Mouse (Mus musculus) ES-E14 (cell line): Measurements from ENCODE around the gene Senp1.

Experiments used
- CHD2 ChIP-seq: IDR thresholded peaks from 2 replicates; pipeline ENCODE4 v1.6.1; 2014; ENCODE audit warnings: mild to moderate bottlenecking, low read depth, low read length, inconsistent platforms
- HCFC1 ChIP-seq: IDR thresholded peaks from 2 replicates; pipeline ENCODE4 v1.6.1; 2012; ENCODE audit warnings: low read length, inconsistent platforms, borderline replicate concordance; ENCODE audit not compliant: insufficient read depth
- MAFK ChIP-seq: IDR thresholded peaks from 2 replicates; pipeline ENCODE4 v1.6.1; 2014; ENCODE audit warnings: mild to moderate bottlenecking, low read depth, low read length, inconsistent platforms; ENCODE audit not compliant: insufficient read depth
- ZC3H11A ChIP-seq: IDR thresholded peaks from 2 replicates; pipeline ENCODE4 v1.6.1; 2012; ENCODE audit warnings: low read depth, mild to moderate bottlenecking, inconsistent platforms, low read length, borderline replicate concordance
- ZNF384 ChIP-seq: IDR thresholded peaks from 2 replicates; pipeline ENCODE4 v1.6.1; 2012; ENCODE audit warnings: low read depth, low read length, inconsistent platforms

DNA sequence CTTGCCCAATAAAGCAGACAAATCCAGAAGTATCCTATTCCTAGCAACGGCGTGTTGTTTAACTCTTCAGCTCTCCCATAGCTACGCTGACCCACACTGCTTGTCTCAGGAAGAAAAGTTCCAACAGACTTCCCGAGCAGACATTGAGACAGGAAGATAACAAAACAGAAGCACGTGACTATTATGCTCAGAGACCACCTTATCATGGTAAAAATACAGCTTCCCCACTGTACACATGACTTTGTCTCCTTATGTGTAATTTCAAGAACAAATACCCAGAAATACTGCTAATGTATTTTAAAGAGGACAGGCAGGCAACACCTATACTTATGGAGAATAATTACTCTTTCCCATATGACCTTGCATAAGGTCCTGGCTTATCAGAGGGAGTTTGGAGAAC lies 41.9 kb downstream of the Senp1 start:
- no peak for TF ChIP-seq HCFC1
- TF ChIP-seq CHD2, result no peak
- TF ChIP-seq ZNF384, result no peak
- TF ChIP-seq MAFK, result no peak
- no peak for TF ChIP-seq ZC3H11A
